Mouse (Mus musculus): ENCODE measurements around the gene Iqcn. TPM values are rescaled to one million over a fixed set of nuclear protein-coding genes. Genes with fewer than 3 reads are reported as not detected.

The Iqcn gene
- polyA plus RNA-seq, 1 experiment: 0.01 TPM

- H3K4me3 ChIP-seq (ENCODE audit: insufficient read depth, poor library complexity, severe bottlenecking): no peak overlapping the region
- peaks cover 10% of the 10 kb centered on the region for H3K79me3 ChIP-seq (ENCODE audit: low read depth)
- TF ChIP-seq FOSL1 (IDR thresholded peaks at IDR 0.05; ENCODE audit: insufficient read depth, low read length, poor library complexity, severe bottlenecking) (no peak), MAX (IDR thresholded peaks at IDR 0.05) (peak; percentile 21)
- no peaks in the 10 kb centered on the region for H3K27me3 ChIP-seq (ENCODE audit: control insufficient read depth, insufficient read depth, insufficient read length)
- no peaks in the 10 kb centered on the region for H3K36me3 ChIP-seq (ENCODE audit: control insufficient read depth, insufficient read depth)
- no peak overlapping the region for H3ac ChIP-seq (ENCODE audit: control insufficient read depth, insufficient read length, low read depth)
- H3K79me2 ChIP-seq (ENCODE audit: control insufficient read depth, insufficient read depth): peaks cover 33% of the 10 kb centered on the region
Observed at GRCm38 (mm10) chr8:70701982-70702841, 1.0 kb upstream of the Iqcn start.

- no peak overlapping the region for H3ac ChIP-seq (ENCODE audit: control insufficient read depth, insufficient read length, low read depth)
- peaks cover 33% of the 10 kb centered on the region for H3K79me2 ChIP-seq (ENCODE audit: control insufficient read depth, insufficient read depth)
- TF ChIP-seq FOSL1 (IDR thresholded peaks at IDR 0.05; ENCODE audit: insufficient read depth, low read length, poor library complexity, severe bottlenecking) (no peak), CTCF (IDR thresholded peaks at IDR 0.05; ENCODE audit: control insufficient read depth, insufficient read depth, insufficient read length) (no peak), MYOD1 (IDR thresholded peaks at IDR 0.05; ENCODE audit: control insufficient read depth, insufficient read length, low read depth) (no peak), MAX (IDR thresholded peaks at IDR 0.05) (no peak), USF1 (IDR thresholded peaks at IDR 0.05; ENCODE audit: low read depth) (no peak), CEBPB (IDR thresholded peaks at IDR 0.05; ENCODE audit: low read depth) (no peak), MYOG (IDR thresholded peaks at IDR 0.05; ENCODE audit: control insufficient read depth, extremely low read depth, insufficient read length) (no peak)
- no peaks in the 10 kb centered on the region for H3K27me3 ChIP-seq (ENCODE audit: control insufficient read depth, insufficient read depth, insufficient read length)
- H3K79me3 ChIP-seq (ENCODE audit: low read depth): peaks cover 10% of the 10 kb centered on the region
- no peak overlapping the region for H3K4me3 ChIP-seq (ENCODE audit: insufficient read depth, poor library complexity, severe bottlenecking)
- H3K36me3 ChIP-seq (ENCODE audit: control insufficient read depth, insufficient read depth): no peaks in the 10 kb centered on the region
Observed at GRCm38 (mm10) chr8:70702842-70703182, 445 bp upstream of the Iqcn start.

- H3K79me3 ChIP-seq (ENCODE audit: low read depth): no peaks in the 10 kb centered on the region
- no peaks in the 10 kb centered on the region for H3K27me3 ChIP-seq (ENCODE audit: control insufficient read depth, insufficient read depth, insufficient read length)
- TF ChIP-seq MYOD1 (IDR thresholded peaks at IDR 0.05; ENCODE audit: control insufficient read depth, insufficient read length, low read depth) (no peak), FOSL1 (IDR thresholded peaks at IDR 0.05; ENCODE audit: insufficient read depth, low read length, poor library complexity, severe bottlenecking) (no peak), CTCF (IDR thresholded peaks at IDR 0.05; ENCODE audit: control insufficient read depth, insufficient read depth, insufficient read length) (no peak), USF1 (IDR thresholded peaks at IDR 0.05; ENCODE audit: low read depth) (no peak), MYOG (IDR thresholded peaks at IDR 0.05; ENCODE audit: control insufficient read depth, extremely low read depth, insufficient read length) (no peak), CEBPB (IDR thresholded peaks at IDR 0.05; ENCODE audit: low read depth) (no peak), MAX (IDR thresholded peaks at IDR 0.05) (no peak)
- no peak overlapping the region for H3K4me3 ChIP-seq (ENCODE audit: insufficient read depth, poor library complexity, severe bottlenecking)
- H3K79me2 ChIP-seq (ENCODE audit: control insufficient read depth, insufficient read depth): no peaks in the 10 kb centered on the region
- no peak overlapping the region for H3ac ChIP-seq (ENCODE audit: control insufficient read depth, insufficient read length, low read depth)
- no peaks in the 10 kb centered on the region for H3K36me3 ChIP-seq (ENCODE audit: control insufficient read depth, insufficient read depth)
Observed at GRCm38 (mm10) chr8:70708281-70708680, 5.0 kb downstream of the Iqcn start.

DNA sequence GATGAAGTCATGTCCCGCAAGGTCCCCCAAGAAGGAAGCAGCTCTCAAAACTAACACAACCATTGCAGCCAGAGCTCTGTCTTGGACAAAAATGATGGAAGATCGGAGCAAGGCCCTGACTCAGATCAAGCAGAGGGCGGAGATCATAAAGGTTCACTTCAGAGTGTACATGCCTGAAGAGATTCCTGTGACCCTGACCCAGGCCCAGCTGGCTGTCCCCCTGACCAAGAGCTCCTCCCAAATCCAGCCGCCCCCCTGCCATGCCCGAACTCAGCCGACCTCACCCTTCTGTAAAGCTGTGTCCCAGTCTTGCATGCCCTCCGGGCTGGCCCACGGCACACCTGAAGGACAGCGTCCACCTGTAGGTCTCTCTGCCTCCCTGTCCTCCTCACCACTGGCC lies 6.5 kb downstream of the Iqcn start:
- TF ChIP-seq MYOG (IDR thresholded peaks at IDR 0.05; ENCODE audit: control insufficient read depth, extremely low read depth, insufficient read length): no peak
- no peak for TF ChIP-seq MAX (IDR thresholded peaks at IDR 0.05)
- no peak for TF ChIP-seq USF1 (IDR thresholded peaks at IDR 0.05; ENCODE audit: low read depth)
- TF ChIP-seq MYOD1 (IDR thresholded peaks at IDR 0.05; ENCODE audit: control insufficient read depth, insufficient read length, low read depth): no peak
- no peak for TF ChIP-seq CEBPB (IDR thresholded peaks at IDR 0.05; ENCODE audit: low read depth)
- no peak for TF ChIP-seq FOSL1 (IDR thresholded peaks at IDR 0.05; ENCODE audit: insufficient read depth, low read length, poor library complexity, severe bottlenecking)
- no peak for TF ChIP-seq CTCF (IDR thresholded peaks at IDR 0.05; ENCODE audit: control insufficient read depth, insufficient read depth, insufficient read length)
- no peak overlapping the region for H3ac ChIP-seq (ENCODE audit: control insufficient read depth, insufficient read length, low read depth)
- no peaks in the 10 kb centered on the region for H3K36me3 ChIP-seq (ENCODE audit: control insufficient read depth, insufficient read depth)
- H3K79me2 ChIP-seq (ENCODE audit: control insufficient read depth, insufficient read depth): no peaks in the 10 kb centered on the region
- no peaks in the 10 kb centered on the region for H3K27me3 ChIP-seq (ENCODE audit: control insufficient read depth, insufficient read depth, insufficient read length)
- no peaks in the 10 kb centered on the region for H3K79me3 ChIP-seq (ENCODE audit: low read depth)
- H3K4me3 ChIP-seq (ENCODE audit: insufficient read depth, poor library complexity, severe bottlenecking): no peak overlapping the region

DNA sequence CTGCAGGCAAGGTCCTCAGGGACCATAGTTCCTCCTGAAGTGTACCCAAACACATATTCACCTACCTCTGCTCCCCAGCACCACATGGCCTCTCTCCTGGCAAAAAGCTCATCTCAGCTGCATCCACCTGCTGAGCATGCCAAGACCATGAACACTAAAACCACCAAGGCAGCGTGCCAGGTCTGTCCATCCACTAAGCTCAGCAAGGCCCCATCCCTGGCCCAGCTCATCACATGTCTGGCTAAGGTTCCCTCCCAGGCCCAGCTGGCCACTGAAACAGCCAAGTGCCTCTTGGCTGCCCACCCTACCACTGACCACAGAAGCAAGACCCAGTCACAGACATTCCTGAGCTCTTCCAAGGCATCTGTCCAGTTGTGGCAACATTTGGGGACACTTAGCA lies 7.0 kb downstream of the Iqcn start:
- Histone ChIP-seq H3K79me3 (ENCODE audit: low read depth) (no peaks in the 10 kb centered on the region), H3K79me2 (ENCODE audit: control insufficient read depth, insufficient read depth) (no peaks in the 10 kb centered on the region), H3ac (ENCODE audit: control insufficient read depth, insufficient read length, low read depth) (no peak overlapping the region), H3K4me3 (ENCODE audit: insufficient read depth, poor library complexity, severe bottlenecking) (no peak overlapping the region), H3K36me3 (ENCODE audit: control insufficient read depth, insufficient read depth) (no peaks in the 10 kb centered on the region), H3K27me3 (ENCODE audit: control insufficient read depth, insufficient read depth, insufficient read length) (no peaks in the 10 kb centered on the region)
- TF ChIP-seq FOSL1 (IDR thresholded peaks at IDR 0.05; ENCODE audit: insufficient read depth, low read length, poor library complexity, severe bottlenecking): no peak
- TF ChIP-seq USF1 (IDR thresholded peaks at IDR 0.05; ENCODE audit: low read depth): no peak
- no peak for TF ChIP-seq MYOG (IDR thresholded peaks at IDR 0.05; ENCODE audit: control insufficient read depth, extremely low read depth, insufficient read length)
- TF ChIP-seq MAX (IDR thresholded peaks at IDR 0.05): no peak
- TF ChIP-seq CTCF (IDR thresholded peaks at IDR 0.05; ENCODE audit: control insufficient read depth, insufficient read depth, insufficient read length): no peak
- TF ChIP-seq CEBPB (IDR thresholded peaks at IDR 0.05; ENCODE audit: low read depth): no peak
- no peak for TF ChIP-seq MYOD1 (IDR thresholded peaks at IDR 0.05; ENCODE audit: control insufficient read depth, insufficient read length, low read depth)

- Histone ChIP-seq H3K4me3 (ENCODE audit: insufficient read depth, poor library complexity, severe bottlenecking) (no peak overlapping the region), H3K79me2 (ENCODE audit: control insufficient read depth, insufficient read depth) (no peaks in the 10 kb centered on the region), H3K36me3 (ENCODE audit: control insufficient read depth, insufficient read depth) (no peaks in the 10 kb centered on the region), H3K27me3 (ENCODE audit: control insufficient read depth, insufficient read depth, insufficient read length) (no peaks in the 10 kb centered on the region), H3ac (ENCODE audit: control insufficient read depth, insufficient read length, low read depth) (no peak overlapping the region), H3K79me3 (ENCODE audit: low read depth) (no peaks in the 10 kb centered on the region)
- TF ChIP-seq MYOD1 (IDR thresholded peaks at IDR 0.05; ENCODE audit: control insufficient read depth, insufficient read length, low read depth): no peak
- TF ChIP-seq CTCF (IDR thresholded peaks at IDR 0.05; ENCODE audit: control insufficient read depth, insufficient read depth, insufficient read length): no peak
- TF ChIP-seq MAX (IDR thresholded peaks at IDR 0.05): no peak
- no peak for TF ChIP-seq USF1 (IDR thresholded peaks at IDR 0.05; ENCODE audit: low read depth)
- no peak for TF ChIP-seq CEBPB (IDR thresholded peaks at IDR 0.05; ENCODE audit: low read depth)
- TF ChIP-seq FOSL1 (IDR thresholded peaks at IDR 0.05; ENCODE audit: insufficient read depth, low read length, poor library complexity, severe bottlenecking): no peak
- no peak for TF ChIP-seq MYOG (IDR thresholded peaks at IDR 0.05; ENCODE audit: control insufficient read depth, extremely low read depth, insufficient read length)
Observed at GRCm38 (mm10) chr8:70711041-70711440, 7.8 kb downstream of the Iqcn start.
